Mouse (Mus musculus) liver, embryonic 14.5 days (tissue): ENCODE measurements at regions not wholly inside any gene's neighbourhood (a gene's known extent, or its start where the extent isn't known, plus 50 kb on each side); places are given as distances from the start of the nearest gene placed in this dataset.

Experiments
- ATAC-seq: fragments of 200-750 bp; cut with Nextera tagmentation; 2 replicates; pipeline ENCODE4 v1.8.0; 2017; ENCODE audit warnings: moderate number of reproducible peaks, mild to moderate bottlenecking, moderate library complexity; ENCODE audit not compliant: insufficient read depth
- DNase-seq, 3 experiments: peaks; one replicate each; pipeline ENCODE4 v3.0.0-alpha.2; 2012 to 2013; ENCODE audit warnings: low read depth in 3 of 3, low spot score in 3 of 3
- H3K27ac ChIP-seq: fragments of 300-500 bp; sonication (generic); 2 replicates; pipeline ENCODE4 v1.5.1; 2014; ENCODE audit warnings: moderate library complexity, mild to moderate bottlenecking, control low read depth, inconsistent platforms
- H3K27me3 ChIP-seq: fragments of 300-500 bp; sonication (generic); 2 replicates; pipeline ENCODE4 v1.6.1; 2014; ENCODE audit warnings: mild to moderate bottlenecking, low read length, moderate library complexity; ENCODE audit not compliant: control insufficient read depth, insufficient read depth
- H3K36me3 ChIP-seq: fragments of 300-500 bp; sonication (generic); replicated peaks from 2 replicates; pipeline ENCODE4 v1.6.1; 2014; ENCODE audit warnings: low read depth; ENCODE audit not compliant: control insufficient read depth, insufficient read depth
- H3K4me1 ChIP-seq, 2 experiments: fragments of 200-500 bp in 1 of 2; fragments of 300-500 bp in 1 of 2; sonication (generic) in 1 of 2; replicated peaks; 2 replicates each; pipeline ENCODE4 v1.6.1; 2012 to 2014; ENCODE audit warnings: antibody characterized with exemption in 1 of 2, inconsistent platforms in 1 of 2, low read length in 1 of 2; ENCODE audit not compliant: control insufficient read depth in 2 of 2, insufficient read depth in 2 of 2
- H3K4me2 ChIP-seq: fragments of 300-500 bp; sonication (generic); 2 replicates; pipeline ENCODE4 v1.6.1; 2014; ENCODE audit warnings: low read depth, mild to moderate bottlenecking, control low read depth, moderate library complexity
- H3K4me3 ChIP-seq, 2 experiments: fragments of 200-500 bp in 1 of 2; fragments of 300-500 bp in 1 of 2; sonication (generic) in 1 of 2; 2 replicates each; pipeline ENCODE4 v1.5.1; 2012 to 2014; ENCODE audit warnings: low read depth in 2 of 2, low read length in 2 of 2, mild to moderate bottlenecking in 2 of 2, control low read depth in 1 of 2, inconsistent platforms in 1 of 2, moderate library complexity in 1 of 2; ENCODE audit not compliant: insufficient read depth in 1 of 2
- H3K9ac ChIP-seq: fragments of 300-500 bp; sonication (generic); replicated peaks from 2 replicates; pipeline ENCODE4 v1.6.1; 2014; ENCODE audit warnings: mild to moderate bottlenecking, control low read depth, moderate library complexity
- H3K9me3 ChIP-seq: fragments of 300-500 bp; sonication (generic); 2 replicates; pipeline ENCODE4 v1.6.1; 2016; ENCODE audit warnings: low read length, mixed read lengths; ENCODE audit not compliant: control insufficient read depth
- CTCF ChIP-seq: IDR thresholded peaks from 2 replicates; pipeline ENCODE4 v1.5.1; 2016; ENCODE audit warnings: antibody characterized with exemption, low read depth, control low read depth
- EP300 ChIP-seq: IDR thresholded peaks from 2 replicates; pipeline ENCODE4 v1.6.1; 2016; ENCODE audit warnings: antibody characterized with exemption, low read depth
- WGBS: fragments of 180-500 bp; shearing (Covaris S2); extraction: QIAGEN DNeasy Blood & Tissue Kit; methylation state at CpG from one replicate; pipeline ENCODE4 v1.1.7; 2014; ENCODE audit not compliant: insufficient replicate concordance; 5-methylcytosine and 5-hydroxymethylcytosine counted together

DNA sequence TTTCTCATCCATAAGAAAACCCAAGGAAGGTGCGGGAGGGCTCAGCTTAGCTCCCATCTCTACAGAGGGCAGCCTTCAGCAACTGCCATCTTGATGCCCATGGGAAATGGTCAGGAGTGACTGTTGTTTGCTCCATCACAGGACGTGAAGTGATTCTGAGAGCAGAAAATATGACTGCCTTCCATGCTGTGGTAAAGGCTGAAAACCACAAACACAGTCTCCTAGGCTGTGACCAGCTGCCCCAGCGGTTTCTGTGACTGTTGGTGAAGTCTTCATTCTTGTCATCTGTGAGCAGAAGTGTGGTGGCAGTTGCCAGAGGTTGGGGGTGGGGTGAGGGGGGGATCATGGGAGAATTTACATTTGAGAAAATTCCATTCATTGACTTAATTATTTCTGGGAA lies 53.9 kb upstream of the Klf4 start:
- H3K27me3 ChIP-seq, result no peaks in the 10 kb centered on the region; the same call in 1 of the 2 replicates
- TF ChIP-seq CTCF (no peak), EP300 (no peak)
- ATAC-seq, result no peak
- no peak for DNase-seq
- H3K27ac ChIP-seq, result no peak overlapping the region
- no peak overlapping the region for H3K4me3 ChIP-seq
- H3K36me3 ChIP-seq, result no peaks in the 10 kb centered on the region
- no peaks in the 10 kb centered on the region for H3K9me3 ChIP-seq
- H3K4me2 ChIP-seq, result no peak overlapping the region
- no peak overlapping the region for H3K9ac ChIP-seq
- 17% methylated on average over 3 of the region's 3 CpGs for WGBS
- H3K4me1 ChIP-seq, result no peaks in the 10 kb centered on the region

DNA sequence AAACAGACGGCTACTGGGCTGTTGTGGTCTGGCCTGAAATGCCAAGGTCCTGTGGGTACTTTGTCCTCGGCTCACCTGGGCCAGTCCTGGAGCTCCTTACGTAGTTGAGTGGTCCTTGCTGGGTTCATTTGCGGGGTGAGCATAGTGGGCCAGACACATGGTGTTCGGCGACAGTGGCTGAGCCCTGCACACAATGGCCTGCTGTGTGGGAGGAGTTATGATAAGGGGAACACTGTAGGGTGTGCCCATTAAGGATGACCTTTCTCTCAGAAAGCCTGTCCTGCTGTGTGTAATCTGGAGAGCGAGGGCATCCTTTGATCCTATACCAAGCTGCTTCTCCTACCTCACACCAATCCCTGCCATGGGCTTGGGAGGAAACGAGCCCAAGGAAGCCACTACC lies 51.3 kb upstream of the Klf4 start:
- H3K4me3 ChIP-seq, result no peak overlapping the region
- 55% methylated on average over 8 of the region's 8 CpGs for WGBS
- H3K4me2 ChIP-seq, result no peak overlapping the region
- no peaks in the 10 kb centered on the region for H3K9me3 ChIP-seq
- no peak overlapping the region for H3K9ac ChIP-seq
- H3K36me3 ChIP-seq, result no peaks in the 10 kb centered on the region
- no peaks in the 10 kb centered on the region; the same call in 1 of the 2 replicates for H3K27me3 ChIP-seq
- no peak overlapping the region for H3K27ac ChIP-seq
- H3K4me1 ChIP-seq, result no peaks in the 10 kb centered on the region
- TF ChIP-seq CTCF (no peak), EP300 (no peak)
- no peak for DNase-seq
- ATAC-seq, result no peak
